Mouse (Mus musculus): ENCODE results near the gene Cog5.
A peak's percentile ranks its signal among the peaks of the same experiment; 100 is the strongest.

Cog5 gene

DNA sequence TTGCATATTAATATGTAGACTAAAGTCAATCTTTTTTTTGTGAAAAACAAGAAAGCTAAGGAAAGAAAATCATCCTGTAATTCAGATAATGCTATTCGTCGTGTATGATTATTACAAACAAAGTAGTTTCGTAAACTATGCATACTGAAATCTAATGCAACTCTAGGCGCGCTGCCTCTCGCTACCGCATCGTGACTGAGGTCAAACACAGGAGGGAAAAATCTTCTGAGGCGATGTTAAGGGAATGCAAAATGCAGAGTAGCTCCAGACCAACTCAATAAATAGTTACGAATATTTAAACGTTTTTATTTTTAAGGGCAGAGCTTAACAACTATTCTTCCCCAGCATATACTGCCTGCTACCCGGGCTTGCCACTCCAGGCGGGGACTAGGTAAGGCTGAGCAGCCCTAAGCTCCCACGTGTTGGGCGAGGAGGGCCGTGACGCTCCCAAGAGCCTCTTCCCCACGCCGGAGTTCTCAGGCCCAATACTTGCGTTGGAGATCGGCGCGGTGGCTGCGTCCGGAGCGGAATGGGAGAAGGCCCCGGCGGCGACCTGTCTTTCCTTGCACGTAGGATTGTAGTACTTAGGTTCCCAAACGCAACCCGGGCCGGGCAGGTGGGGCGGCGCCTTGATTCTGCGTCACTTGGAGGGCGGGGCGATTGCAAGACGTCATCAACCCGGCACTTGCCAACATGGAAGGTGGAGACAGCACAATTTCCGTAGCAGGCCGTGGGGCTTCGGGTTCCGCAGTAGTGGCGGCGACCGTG lies at the start of gene Cog5, which contains the start of gene Dus4l:
Gene Cog5, plus strand, starts transcription at position 673 of the 768 bp plus-strand sequence.
Gene Dus4l, minus strand, starts transcription at position 630 of the 768 bp plus-strand sequence.
- DNase-seq (ENCODE audit: low read depth, low spot score) = peak; percentile 95

DNA sequence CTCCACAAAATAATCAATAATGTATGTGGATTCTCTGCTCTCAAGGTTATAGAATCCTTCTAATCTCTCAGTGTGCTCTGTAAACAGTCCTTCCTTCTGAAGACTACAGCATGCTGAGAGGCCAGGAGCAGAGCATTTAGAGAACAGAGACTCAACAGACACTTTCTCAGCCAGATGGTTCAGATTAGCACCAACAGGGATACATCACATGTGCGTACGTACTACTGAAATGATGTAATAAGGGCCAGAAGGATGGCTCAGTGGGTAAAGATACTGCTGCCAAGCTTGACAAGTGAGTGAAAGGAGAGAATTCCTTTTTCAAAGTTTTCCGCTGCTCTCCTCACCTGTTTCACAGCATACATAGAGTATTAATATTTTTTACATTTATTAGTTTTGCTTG lies 49.8 kb upstream of the Cog5 start:
- no peak for DNase-seq (ENCODE audit: low read depth, low spot score)

DNA sequence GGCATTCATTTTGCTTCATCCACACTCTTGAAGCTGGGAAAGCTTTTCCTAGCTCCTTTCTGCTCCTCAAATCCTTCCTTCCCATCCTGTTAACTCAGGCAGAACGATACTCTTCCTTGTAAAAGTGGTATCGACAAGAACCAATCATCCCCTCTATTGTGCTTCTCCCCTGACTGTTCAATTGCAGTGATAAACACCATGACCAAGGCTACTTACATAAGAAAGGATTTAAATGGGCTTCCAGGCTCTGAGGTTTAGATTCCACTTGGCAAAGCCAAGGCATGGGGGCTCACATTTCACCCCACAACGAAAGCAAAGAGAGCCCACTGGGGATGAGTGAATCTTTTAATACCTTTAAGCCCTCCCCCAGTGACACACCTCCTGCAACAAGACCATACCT lies 46.5 kb upstream of the Cog5 start:
- DNase-seq (ENCODE audit: low read depth, low spot score) = peak; percentile 88

DNA sequence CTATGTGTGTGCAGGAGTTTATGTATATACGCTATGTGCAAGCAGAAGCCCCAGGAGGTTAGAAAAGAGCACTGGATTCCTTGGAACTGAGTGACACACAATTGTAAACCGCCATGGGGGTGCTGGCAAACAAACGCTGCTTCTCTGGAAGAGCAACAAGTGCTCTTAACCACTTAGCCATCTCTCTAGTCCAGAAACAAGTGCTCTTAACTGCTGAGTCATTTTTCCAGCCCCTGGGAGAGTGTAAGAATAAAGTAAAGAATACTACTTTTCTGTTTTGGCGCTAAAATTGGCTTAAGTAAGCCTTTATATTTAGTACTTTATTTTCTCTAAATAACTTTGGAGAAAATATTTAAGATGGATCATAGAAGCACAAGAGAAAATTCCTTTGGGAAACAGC lies 41.3 kb upstream of the Cog5 start:
- peak; percentile 44 for DNase-seq (ENCODE audit: low read depth, low spot score)

DNA sequence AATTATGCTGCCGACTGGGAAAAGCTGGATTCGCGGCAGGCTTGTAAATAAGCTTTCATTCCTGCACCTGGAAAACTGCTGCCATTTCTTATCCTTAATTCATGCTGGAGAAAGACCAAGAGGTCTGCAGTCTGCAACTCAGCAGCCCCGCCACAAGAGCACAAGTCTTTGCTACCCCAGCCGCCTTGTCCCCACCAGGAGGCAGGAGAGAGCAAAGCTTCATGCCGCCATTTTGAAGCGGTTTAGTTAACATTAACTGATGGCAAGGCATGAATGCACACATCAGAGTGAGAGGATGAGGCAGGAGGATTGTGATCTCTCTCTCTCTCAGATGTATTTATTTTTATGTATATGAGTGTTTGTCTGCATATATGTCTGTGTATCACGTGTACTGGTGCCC lies 34.6 kb upstream of the Cog5 start:
- peak; percentile 75 for DNase-seq (ENCODE audit: low read depth, low spot score)

DNA sequence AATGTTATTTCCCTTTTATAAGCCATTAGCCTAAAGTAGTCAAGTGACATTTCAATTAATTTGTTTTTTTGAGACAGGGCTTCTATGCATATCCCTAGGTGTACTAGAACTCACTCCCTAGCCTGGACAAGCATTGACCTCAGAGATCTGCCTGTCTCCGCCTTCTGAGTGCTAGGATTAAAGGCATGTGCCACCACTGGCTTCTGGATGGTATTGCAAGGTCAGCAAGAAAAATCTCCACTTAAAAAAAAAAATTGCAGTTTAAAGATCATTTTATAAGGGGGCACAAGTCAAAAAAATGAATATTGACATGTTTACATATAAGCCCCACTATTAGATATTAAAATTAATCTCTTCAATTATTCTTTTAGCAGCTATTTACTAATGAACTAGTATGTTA lies 29.7 kb upstream of the Cog5 start:
- DNase-seq (ENCODE audit: low read depth, low spot score) = no peak

DNA sequence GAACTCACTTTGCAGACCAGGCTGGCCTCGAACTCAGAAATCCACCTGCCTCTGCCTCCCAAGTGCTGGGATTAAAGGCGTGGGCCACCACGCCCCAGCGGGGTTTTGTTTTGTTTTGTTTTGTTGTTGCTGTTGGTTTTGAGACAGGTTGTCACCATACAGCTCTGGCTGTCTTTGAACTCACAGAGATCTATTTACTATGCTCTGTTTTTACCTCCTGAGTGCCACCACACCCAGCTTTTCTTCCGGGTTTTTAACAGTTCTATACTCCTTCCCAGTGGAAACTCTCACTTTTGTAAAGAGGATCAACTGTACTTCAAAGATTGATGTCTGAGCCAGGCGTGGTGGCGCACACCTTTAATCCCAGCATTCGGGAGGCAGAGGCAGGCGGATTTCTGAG lies 26.3 kb upstream of the Cog5 start:
- peak; percentile 64 for DNase-seq (ENCODE audit: low read depth, low spot score)

DNA sequence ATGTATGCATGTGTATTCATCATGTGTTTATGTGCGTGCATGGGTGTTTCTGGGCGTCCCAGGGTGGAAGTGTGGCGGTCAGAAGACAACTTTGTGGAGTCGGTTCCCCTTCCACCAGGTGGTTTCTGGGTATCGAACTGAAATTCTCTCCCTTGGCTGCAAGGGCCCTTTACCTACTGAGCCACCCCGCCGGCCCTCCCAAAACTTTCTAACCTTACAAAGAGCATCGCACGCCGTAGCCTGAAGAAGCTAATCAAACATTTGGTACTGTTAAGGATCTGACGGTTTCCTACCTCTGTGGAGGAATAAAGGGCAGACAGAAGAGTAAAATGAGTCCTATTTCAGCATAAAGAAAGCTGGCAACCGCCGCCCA lies 20.7 kb upstream of the Cog5 start:
- DNase-seq (ENCODE audit: low read depth, low spot score) = peak; percentile 54

DNA sequence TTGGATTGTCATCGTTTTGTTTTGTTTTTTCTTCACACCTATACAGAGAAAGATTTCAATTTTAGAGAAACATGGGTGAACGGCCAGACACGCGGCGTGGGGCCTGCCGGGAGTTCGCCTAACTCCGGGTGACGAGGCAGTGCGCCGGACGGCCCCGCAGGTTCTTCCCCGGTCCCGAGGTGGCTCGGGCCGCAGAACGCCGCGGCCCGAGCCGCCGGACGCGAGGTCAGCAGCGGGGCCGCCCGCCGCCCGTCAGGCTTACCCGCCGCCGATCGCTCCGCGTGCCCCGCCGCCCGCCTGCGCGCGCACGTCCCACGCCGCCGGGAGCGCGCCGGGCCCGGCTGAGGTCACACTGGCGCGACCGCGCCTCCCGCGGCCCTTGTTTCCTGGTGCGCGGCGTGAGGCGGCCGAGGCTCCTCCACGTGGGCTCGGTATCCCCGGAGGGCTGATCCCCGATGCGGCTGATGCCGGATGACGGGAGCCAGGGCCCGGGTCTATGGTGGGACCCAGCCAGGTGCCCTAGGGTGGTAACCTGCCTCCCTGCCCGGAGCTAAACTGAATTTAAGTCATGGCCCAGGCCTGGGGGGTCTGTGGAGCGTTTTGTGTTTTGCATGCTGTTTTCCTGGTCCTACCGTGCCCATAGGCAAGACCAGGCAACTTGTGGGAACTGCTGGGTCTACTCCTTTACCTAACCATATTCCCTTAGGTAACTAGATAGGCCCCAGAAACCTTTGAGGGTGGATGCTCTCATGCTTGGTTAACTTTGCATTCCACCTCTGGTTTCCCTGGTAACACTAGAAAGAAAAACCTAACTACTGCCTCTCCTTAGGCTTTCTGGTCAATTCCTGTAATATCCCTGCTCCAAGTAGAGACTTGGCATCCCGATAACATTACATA lies 20.1 kb upstream of the Cog5 start, which contains the start of gene Bcap29:
Gene Bcap29, minus strand, starts transcription at position 316 of the 897 bp plus-strand sequence.
- DNase-seq (ENCODE audit: low read depth, low spot score) = peak; percentile 65

DNA sequence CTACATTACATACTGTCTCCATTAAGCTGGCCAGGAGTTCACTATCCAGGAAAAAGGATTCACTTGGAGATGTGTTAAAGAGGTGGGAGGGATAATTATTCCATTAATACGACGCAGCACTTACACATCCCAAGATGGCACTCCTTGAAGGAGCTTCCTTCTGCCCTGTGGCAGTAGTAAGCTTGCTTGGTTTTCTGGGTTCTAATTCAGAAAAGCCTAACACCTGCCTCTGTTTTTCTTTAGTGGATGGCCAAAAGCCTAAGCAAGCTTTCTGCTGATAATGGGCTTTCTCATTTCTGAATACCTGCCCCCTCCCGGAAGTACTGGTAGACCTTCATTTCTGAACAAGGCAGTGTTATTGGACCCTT lies 19.4 kb upstream of the Cog5 start:
- DNase-seq (ENCODE audit: low read depth, low spot score) = no peak

DNA sequence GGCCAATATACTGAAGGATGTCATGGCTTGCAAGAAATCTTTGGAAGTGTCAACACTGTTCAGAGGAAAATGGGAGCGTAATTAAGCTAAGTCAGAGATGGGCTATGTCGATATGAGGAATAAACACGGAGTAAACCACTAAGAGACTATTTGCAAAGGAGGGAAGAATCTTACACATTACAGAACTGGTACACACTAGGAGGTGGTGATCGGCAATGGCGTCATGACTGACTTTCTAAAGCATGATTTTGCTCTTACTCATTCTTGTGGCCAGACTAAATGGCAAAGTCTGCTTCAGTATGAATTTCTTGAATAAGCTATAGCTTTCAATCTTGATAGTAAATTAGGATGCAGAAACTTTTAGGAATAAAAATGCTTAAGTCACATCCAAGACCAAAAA lies 1.1 kb upstream of the Cog5 start:
- DNase-seq (ENCODE audit: low read depth, low spot score) = no peak

DNA sequence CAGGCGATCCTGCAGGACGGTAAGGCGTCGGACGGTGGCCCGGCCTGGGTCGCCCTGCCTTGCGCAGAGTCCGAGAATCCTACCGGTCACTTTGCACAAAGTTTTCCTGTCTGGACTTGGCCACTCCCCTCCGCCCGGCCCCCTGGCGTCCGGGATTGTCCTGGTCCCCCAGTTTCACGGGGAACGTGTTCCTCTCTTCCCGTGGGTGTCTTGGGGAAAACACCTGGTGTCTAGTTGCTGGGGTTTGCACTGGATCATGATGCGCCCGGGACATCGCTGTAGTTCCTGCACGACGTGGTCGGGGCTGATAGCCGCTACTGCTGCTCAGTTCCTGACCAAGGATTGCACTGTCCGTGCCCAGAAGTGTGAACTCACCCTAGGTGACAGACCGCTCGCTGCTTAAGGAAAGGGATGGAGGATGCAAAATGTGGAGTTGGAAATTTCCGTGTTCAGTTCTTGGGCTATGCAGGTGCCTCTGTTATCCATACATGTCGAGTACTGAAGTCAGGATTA lies 352 bp downstream of the Cog5 start:
- no peak for DNase-seq (ENCODE audit: low read depth, low spot score)

DNA sequence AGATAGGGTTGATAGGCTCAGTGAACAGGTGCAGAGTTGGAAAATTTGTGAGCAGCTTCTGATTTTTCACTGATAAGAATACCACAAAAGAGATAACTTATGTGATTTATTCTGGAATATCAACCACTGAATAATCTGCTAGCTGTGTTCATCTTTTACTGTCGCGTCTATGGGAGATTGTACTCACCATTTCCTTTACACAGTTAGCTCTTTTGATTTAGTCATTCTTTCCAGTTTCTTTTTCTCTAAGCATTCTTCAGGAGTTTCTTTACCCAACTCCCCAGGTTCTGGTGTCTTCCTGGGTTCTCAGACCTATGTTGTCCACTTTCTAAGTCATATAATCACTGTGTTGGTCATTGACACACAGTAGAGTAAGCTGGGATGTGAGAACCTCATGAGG lies 2.2 kb downstream of the Cog5 start:
- no peak for DNase-seq (ENCODE audit: low read depth, low spot score)

DNA sequence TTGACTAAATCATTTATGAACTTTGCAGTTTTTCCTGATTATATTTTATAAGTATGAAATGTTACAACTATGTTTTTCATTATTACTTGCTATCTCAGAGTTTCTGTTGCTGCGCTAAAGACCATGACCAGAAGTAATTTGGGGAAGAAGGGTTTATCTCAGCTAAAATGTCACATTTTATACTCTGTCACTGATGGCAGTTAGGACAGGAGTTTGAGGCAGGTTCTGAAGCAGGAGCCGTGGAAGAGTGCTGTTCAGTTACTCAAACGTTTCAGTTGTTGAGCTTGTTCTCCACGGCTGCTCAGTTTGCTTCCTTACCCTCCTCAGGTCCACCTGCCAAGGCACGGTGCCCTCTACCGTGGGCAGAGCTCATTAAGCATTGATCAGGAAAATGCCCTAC lies 11.3 kb downstream of the Cog5 start:
- DNase-seq (ENCODE audit: low read depth, low spot score) = no peak

DNA sequence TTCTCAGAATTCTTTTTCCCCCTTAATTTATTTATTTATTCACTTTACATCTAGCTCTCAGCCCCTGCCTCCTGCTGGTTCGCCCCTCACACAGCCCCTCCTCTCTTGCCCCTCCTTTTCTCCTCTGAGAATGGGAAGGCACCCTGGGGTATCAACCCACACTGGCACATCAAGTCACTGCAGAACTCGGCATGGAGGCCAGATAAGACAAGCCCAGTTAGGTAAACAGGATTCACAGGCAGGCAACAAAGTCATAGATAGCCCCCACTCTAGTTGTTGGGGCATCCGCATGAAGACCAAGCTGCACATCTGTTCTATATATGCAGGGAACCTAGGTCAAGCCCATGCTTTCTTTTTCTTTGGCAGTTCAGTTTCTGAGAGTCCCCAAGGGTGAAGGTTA lies 12.5 kb downstream of the Cog5 start:
- no peak for DNase-seq (ENCODE audit: low read depth, low spot score)

DNA sequence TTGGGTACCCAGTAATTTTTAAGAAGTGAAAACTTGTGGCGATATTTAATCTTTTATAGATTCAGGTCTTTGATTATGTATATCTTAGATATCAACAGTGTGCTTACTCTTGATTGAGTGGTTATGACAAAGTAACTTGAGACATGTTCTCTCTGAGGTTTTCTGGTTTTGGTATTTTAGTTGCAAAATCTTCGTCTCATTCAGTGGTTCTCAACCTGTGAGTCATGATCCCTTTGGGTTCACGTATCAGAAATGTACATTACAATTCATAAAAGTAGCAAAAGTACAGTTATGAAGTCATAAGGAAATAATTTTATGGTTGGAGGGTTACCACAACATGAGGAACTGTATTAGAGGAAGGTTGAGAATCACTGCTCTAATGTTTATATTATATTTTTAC lies 32.0 kb downstream of the Cog5 start:
- DNase-seq (ENCODE audit: low read depth, low spot score) = no peak

DNA sequence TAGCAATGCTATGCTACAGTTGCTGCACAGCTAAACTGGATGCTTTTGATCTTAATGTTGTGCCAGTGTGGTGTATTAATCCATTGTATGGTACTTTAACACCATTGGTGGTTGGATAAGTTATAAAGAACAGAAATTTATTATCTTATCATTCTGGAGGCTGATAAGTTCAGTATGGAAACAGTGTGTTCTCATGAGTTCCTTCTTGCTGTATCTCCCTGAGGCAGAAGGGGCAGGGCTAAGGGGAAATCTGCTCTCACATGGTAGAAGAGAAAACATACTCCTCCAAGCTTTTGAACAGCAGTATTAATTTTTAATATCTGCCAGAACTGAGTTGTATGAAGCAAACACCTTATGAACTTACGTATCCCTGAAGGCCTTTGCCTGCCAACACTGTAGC lies 38.6 kb downstream of the Cog5 start:
- DNase-seq (ENCODE audit: low read depth, low spot score) = no peak

DNA sequence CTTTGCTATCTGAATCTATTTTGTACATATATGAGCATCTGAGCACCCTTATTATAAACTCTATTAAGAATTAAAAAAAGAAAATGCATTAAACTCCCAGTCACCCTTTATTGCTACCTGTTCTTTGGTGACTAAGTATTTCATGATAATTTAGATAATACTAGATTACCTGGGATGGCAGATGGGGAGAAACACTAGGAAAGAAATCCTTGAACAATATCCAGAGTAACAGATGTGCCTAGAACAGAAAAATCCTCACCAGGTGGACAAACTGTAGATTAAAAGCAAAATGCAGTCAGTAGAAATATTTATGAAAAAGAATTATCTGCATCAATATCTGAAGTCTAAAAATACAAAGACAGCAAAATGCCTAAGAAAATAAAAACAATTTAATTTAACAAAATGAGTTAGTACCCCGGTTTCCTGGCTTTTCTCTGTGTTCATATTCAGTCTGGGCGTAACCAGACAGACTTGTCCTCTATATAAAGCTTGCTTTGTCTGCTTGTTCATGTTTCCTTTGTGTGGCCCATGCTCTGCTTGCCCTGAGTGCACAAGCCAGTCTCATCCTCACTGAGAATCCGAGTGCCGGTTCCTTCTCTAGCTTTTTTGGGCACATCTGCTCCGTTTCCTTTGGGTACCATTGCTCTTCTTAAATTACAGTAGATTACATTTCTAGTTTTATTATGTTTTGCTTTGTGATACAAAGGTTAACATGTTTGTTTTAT lies 46.1 kb downstream of the Cog5 start:
- no peak for DNase-seq (ENCODE audit: low read depth, low spot score)

DNA sequence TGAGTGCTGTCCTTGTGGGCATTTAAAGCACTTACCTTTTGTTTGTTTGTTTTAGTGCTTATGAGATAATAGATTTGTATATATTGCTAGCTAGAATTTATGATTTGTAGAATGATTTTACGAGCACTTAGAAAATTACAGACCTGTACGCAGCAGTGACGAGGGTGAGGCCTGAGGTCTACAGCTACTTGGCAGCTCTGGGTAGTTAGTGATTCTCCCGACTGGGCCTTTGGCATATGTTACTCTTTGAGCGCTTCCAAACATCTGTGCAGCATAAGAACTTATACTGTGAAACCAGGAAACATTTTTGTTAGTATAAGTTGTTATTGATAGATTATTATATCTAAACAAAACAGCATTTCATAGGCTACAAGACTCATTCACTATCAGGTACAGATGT lies 46.7 kb downstream of the Cog5 start:
- DNase-seq (ENCODE audit: low read depth, low spot score) = no peak

DNA sequence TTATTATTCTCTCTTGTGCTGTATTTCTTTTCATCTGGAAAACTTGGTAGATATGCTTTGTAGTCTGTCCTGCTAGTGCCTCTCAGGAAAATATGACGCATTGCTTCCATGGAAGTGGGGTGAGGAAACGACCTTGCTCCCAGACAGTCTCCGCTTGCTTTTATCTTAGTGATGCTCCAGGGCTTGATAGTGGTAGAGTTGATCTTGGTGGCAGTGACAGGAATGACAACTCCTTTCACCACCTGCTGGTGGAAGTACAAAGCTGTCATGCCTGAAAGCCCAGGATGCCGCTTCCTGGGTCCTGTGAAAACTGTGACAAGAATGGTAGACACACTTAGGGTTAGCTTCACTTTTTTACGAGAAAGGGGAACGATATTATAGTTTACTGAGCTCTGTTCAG lies 49.2 kb downstream of the Cog5 start:
- no peak for DNase-seq (ENCODE audit: low read depth, low spot score)

DNA sequence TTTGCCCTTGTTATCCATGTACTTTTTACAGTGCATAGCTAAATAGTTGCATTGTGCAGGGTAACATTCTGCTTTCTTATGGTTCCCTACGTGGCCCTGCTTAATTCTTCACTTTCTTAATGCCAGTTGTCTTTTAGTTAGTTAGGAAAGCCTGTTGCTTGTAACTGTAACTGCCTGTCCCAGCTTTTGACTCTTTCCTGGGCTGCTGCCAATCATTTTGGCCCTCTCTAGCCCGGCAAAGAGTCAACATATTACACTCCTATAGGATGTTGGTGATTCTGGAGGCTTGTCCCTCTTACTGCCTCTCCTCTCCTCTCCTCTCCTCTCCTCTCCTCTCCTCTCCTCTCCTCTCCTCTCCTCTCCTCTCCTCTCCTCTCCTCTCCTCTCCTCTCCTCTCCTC lies 51.5 kb downstream of the Cog5 start:
- no peak for DNase-seq (ENCODE audit: low read depth, low spot score)

DNA sequence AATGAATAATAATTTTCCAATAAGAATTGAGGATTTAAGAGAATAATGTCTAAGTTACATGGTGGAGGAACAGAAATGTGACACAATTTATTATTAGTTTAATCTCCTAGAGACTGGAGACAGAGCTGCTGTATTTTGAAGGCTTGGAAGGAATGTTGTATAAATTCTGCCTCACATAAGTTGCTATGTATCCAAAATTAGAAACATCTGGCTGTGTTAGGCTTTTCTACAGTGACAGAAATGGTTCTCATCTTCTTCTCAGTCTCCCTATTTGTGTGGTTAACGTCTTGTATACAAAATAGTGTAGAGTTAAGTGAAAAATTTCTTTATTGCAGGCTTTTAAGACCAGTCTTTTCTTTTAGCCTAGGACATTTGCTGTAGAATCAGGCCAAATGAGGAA lies 52.9 kb downstream of the Cog5 start:
- DNase-seq (ENCODE audit: low read depth, low spot score) = no peak

All from R1 (cell line).